Mouse (Mus musculus): ENCODE results near the gene Rapgef6. TPM values are rescaled to one million over a fixed set of nuclear protein-coding genes. Genes with fewer than 3 reads are reported as not detected.

The Rapgef6 gene
- polyA plus RNA-seq, 1 experiment from 2014 or later, result 31.9 TPM

- Histone ChIP-seq H3K4me2 (no peak overlapping the region), H3K4me1 (peaks cover 8% of the 10 kb centered on the region), H3K27me3 (no peaks in the 10 kb centered on the region), H3K27ac (peak overlapping the region; percentile 28; the same call in 1 of the 2 replicates), H3K9me3 (no peaks in the 10 kb centered on the region), H3K36me3 (no peaks in the 10 kb centered on the region), H3K9ac (no peak overlapping the region), H3K4me3 (no peak overlapping the region)
- ATAC-seq (ENCODE audit: insufficient number of reproducible peaks, low FRiP score, low TSS enrichment, low read depth), result no peak
- 27% methylated on average over 1 of the region's 1 CpGs for WGBS
These were observed 7.7 kb downstream of the Rapgef6 start for GRCm38 (mm10) chr11:54530391-54530790.

- H3K27me3 ChIP-seq, result no peaks in the 10 kb centered on the region
- H3K36me3 ChIP-seq, result no peaks in the 10 kb centered on the region
- H3K27ac ChIP-seq, result peak overlapping the region; percentile 28; the same call in 1 of the 2 replicates
- 88% methylated on average over 1 of the region's 1 CpGs for WGBS
- no peak overlapping the region for H3K4me2 ChIP-seq
- H3K4me3 ChIP-seq, result no peak overlapping the region
- H3K9me3 ChIP-seq, result no peaks in the 10 kb centered on the region
- no peak for ATAC-seq (ENCODE audit: insufficient number of reproducible peaks, low FRiP score, low TSS enrichment, low read depth)
- H3K9ac ChIP-seq, result no peak overlapping the region
- H3K4me1 ChIP-seq, result peaks cover 8% of the 10 kb centered on the region
These were observed 8.3 kb downstream of the Rapgef6 start for GRCm38 (mm10) chr11:54530916-54531315.

- Histone ChIP-seq H3K4me1 (peaks cover 8% of the 10 kb centered on the region), H3K9ac (no peak overlapping the region), H3K4me2 (no peak overlapping the region), H3K9me3 (no peaks in the 10 kb centered on the region), H3K27ac (no peak overlapping the region), H3K27me3 (no peaks in the 10 kb centered on the region), H3K4me3 (no peak overlapping the region), H3K36me3 (no peaks in the 10 kb centered on the region)
- ATAC-seq (ENCODE audit: insufficient number of reproducible peaks, low FRiP score, low TSS enrichment, low read depth), result no peak
- WGBS, result 78% methylated on average over 2 of the region's 2 CpGs
These were observed 11.2 kb downstream of the Rapgef6 start for GRCm38 (mm10) chr11:54533834-54534233.

GRCm38 (mm10) chr11:54534871-54535270, 12.2 kb downstream of the Rapgef6 start:
- H3K9ac ChIP-seq, result no peak overlapping the region
- no peak overlapping the region for H3K27ac ChIP-seq
- no peaks in the 10 kb centered on the region for H3K27me3 ChIP-seq
- no peak for ATAC-seq (ENCODE audit: insufficient number of reproducible peaks, low FRiP score, low TSS enrichment, low read depth)
- no peak overlapping the region for H3K4me3 ChIP-seq
- no peaks in the 10 kb centered on the region for H3K36me3 ChIP-seq
- no peak overlapping the region for H3K4me2 ChIP-seq
- WGBS, result 56% methylated on average over 6 of the region's 6 CpGs
- H3K4me1 ChIP-seq, result peaks cover 7% of the 10 kb centered on the region
- H3K9me3 ChIP-seq, result no peaks in the 10 kb centered on the region

DNA sequence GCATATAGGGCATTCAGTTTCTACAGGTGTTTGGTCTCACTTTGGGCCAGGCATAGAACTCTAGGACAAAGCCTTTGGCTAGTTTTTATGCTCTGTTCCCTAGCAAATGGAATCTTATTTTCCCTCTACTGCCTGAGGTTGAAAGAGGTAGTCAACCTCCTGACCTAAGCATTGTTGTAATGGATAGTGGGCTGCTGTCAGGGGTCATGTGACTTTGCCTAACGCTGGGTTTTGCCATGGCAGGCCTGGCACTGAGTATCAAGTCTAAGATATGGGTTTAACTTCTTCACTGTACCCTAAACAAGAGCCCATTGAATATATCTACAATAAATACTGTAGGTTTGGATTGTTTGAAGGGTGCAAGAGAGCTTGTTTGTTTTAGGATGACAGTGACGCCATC, 16.4 kb downstream of the Rapgef6 start:
- WGBS, result 73% methylated on average over 2 of the region's 2 CpGs
- no peak overlapping the region for H3K4me3 ChIP-seq
- H3K27ac ChIP-seq, result no peak overlapping the region
- H3K36me3 ChIP-seq, result no peaks in the 10 kb centered on the region
- no peak overlapping the region for H3K4me2 ChIP-seq
- no peaks in the 10 kb centered on the region for H3K27me3 ChIP-seq
- no peaks in the 10 kb centered on the region for H3K9me3 ChIP-seq
- no peak overlapping the region for H3K9ac ChIP-seq
- ATAC-seq (ENCODE audit: insufficient number of reproducible peaks, low FRiP score, low TSS enrichment, low read depth), result no peak
- H3K4me1 ChIP-seq, result no peaks in the 10 kb centered on the region

- 65% methylated on average over 2 of the region's 2 CpGs for WGBS
- H3K4me1 ChIP-seq, result no peaks in the 10 kb centered on the region
- no peaks in the 10 kb centered on the region for H3K9me3 ChIP-seq
- no peaks in the 10 kb centered on the region for H3K27me3 ChIP-seq
- ATAC-seq (ENCODE audit: insufficient number of reproducible peaks, low FRiP score, low TSS enrichment, low read depth), result no peak
- H3K4me3 ChIP-seq, result no peak overlapping the region
- no peaks in the 10 kb centered on the region for H3K36me3 ChIP-seq
- H3K9ac ChIP-seq, result no peak overlapping the region
- no peak overlapping the region for H3K4me2 ChIP-seq
- no peak overlapping the region for H3K27ac ChIP-seq
These were observed 16.8 kb downstream of the Rapgef6 start for GRCm38 (mm10) chr11:54539486-54539885.

DNA sequence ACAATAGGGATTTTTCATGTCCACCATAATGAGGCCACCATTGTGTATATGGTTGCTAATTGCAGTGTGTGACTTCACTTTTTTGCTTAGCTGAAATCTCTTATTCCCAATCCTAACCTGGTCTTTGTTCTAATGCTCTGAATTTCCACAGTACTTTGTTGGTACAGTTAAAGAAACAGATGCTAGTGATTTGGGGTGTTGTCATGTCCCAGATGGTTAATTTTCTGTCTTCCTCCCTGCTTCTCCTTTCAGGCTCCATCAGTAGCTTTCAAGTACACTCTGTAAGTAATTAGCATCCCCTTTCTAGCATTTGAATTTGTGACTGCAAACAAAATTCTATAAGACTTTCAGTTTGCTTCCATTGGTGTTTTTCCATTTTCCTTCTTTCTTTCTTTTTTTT, 17.7 kb downstream of the Rapgef6 start:
- ATAC-seq (ENCODE audit: insufficient number of reproducible peaks, low FRiP score, low TSS enrichment, low read depth), result no peak
- Histone ChIP-seq H3K9ac (no peak overlapping the region), H3K4me2 (no peak overlapping the region), H3K4me1 (no peaks in the 10 kb centered on the region), H3K27me3 (no peaks in the 10 kb centered on the region), H3K9me3 (no peaks in the 10 kb centered on the region), H3K27ac (no peak overlapping the region), H3K36me3 (no peaks in the 10 kb centered on the region), H3K4me3 (no peak overlapping the region)

GRCm38 (mm10) chr11:54542414-54542813, 19.8 kb downstream of the Rapgef6 start:
- H3K36me3 ChIP-seq, result no peaks in the 10 kb centered on the region
- H3K4me1 ChIP-seq, result no peaks in the 10 kb centered on the region
- H3K27me3 ChIP-seq, result no peaks in the 10 kb centered on the region
- H3K9ac ChIP-seq, result no peak overlapping the region
- no peak overlapping the region for H3K4me2 ChIP-seq
- no peak overlapping the region for H3K27ac ChIP-seq
- ATAC-seq (ENCODE audit: insufficient number of reproducible peaks, low FRiP score, low TSS enrichment, low read depth), result no peak
- H3K4me3 ChIP-seq, result no peak overlapping the region
- no peaks in the 10 kb centered on the region for H3K9me3 ChIP-seq

DNA sequence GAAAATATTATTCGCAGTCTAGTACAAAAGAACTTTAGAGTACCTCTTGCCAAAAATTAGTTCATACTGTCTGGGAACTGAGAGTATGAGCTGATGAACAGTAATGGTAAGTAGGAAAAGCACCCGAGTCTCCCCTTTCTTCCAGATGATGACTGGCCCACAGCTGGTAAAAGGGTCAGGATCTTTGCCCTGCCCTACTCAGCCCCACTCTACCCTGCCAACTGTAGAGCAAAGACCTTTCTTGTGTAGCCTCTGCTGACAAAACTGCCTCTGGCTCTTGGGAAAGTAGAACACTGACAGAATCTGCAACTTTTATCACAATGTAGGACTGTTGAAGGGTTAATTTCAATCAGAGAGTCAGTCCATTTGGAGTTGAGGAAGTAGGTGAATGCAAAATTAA, 32.3 kb downstream of the Rapgef6 start:
- 83% methylated on average over 2 of the region's 2 CpGs for WGBS
- no peak for ATAC-seq (ENCODE audit: insufficient number of reproducible peaks, low FRiP score, low TSS enrichment, low read depth)
- Histone ChIP-seq H3K27me3 (no peaks in the 10 kb centered on the region), H3K9me3 (no peaks in the 10 kb centered on the region), H3K36me3 (no peaks in the 10 kb centered on the region), H3K4me3 (no peak overlapping the region), H3K27ac (no peak overlapping the region), H3K9ac (no peak overlapping the region), H3K4me1 (no peaks in the 10 kb centered on the region), H3K4me2 (no peak overlapping the region)

GRCm38 (mm10) chr11:54562761-54563160, 40.1 kb downstream of the Rapgef6 start:
- no peaks in the 10 kb centered on the region for H3K36me3 ChIP-seq
- no peak for ATAC-seq (ENCODE audit: insufficient number of reproducible peaks, low FRiP score, low TSS enrichment, low read depth)

DNA sequence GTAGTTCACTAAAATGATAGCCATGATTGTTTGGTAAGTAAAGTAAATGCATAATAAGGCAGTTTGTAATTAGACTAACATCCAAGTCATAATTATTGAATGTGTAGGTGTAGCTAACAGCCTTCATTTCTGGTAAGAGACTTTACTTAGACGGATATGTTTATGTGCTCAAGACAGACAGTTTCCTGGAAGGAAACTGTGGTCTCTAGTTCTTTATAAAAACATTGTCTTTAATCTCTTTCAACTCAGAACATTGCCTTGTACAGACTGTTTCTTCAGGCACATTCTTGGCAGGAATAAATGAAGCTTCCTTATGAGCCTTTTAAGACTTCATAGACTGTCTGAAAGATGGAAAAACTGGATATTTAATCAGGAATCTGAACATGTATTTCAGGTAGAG, 45.3 kb downstream of the Rapgef6 start:
- no peak overlapping the region for H3K4me3 ChIP-seq
- WGBS, result 28% methylated on average over 1 of the region's 1 CpGs
- no peaks in the 10 kb centered on the region for H3K4me1 ChIP-seq
- no peaks in the 10 kb centered on the region for H3K36me3 ChIP-seq
- H3K27ac ChIP-seq, result no peak overlapping the region
- H3K27me3 ChIP-seq, result no peaks in the 10 kb centered on the region
- H3K9ac ChIP-seq, result no peak overlapping the region
- no peak for ATAC-seq (ENCODE audit: insufficient number of reproducible peaks, low FRiP score, low TSS enrichment, low read depth)
- H3K4me2 ChIP-seq, result no peak overlapping the region
- no peaks in the 10 kb centered on the region for H3K9me3 ChIP-seq

More at GRCm38 (mm10) chr11:54562761-54563160, 40.1 kb downstream of the Rapgef6 start:
- Histone ChIP-seq H3K9ac (no peak overlapping the region), H3K4me3 (no peak overlapping the region), H3K4me1 (no peaks in the 10 kb centered on the region), H3K27me3 (no peaks in the 10 kb centered on the region), H3K4me2 (no peak overlapping the region), H3K9me3 (no peaks in the 10 kb centered on the region), H3K27ac (no peak overlapping the region)
- 80% methylated on average over 5 of the region's 5 CpGs for WGBS

DNA sequence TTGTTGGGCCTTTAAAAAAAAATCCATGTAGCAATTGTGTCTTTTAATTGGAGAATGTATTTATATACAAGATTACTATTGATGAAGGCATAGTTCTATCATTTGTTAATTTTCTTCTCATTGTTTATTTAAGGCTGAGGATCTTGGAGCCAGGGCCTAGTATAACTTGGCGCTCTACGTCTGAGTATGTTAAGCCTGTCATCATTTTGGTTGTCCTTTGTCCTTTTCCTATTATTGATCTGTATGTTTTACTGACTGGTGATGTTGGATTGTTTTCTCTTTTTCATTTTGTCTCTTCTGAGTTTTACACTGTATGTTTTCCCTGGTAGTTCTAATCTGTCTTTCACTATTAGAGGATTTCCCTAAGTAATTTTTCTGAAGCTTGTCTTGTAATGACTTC, 52.1 kb downstream of the Rapgef6 start:
- Histone ChIP-seq H3K27ac (no peak overlapping the region), H3K9ac (no peak overlapping the region), H3K36me3 (no peaks in the 10 kb centered on the region), H3K4me1 (no peaks in the 10 kb centered on the region), H3K27me3 (no peaks in the 10 kb centered on the region), H3K4me3 (no peak overlapping the region), H3K9me3 (no peaks in the 10 kb centered on the region), H3K4me2 (no peak overlapping the region)
- 99% methylated on average over 2 of the region's 2 CpGs for WGBS
- ATAC-seq (ENCODE audit: insufficient number of reproducible peaks, low FRiP score, low TSS enrichment, low read depth), result no peak

GRCm38 (mm10) chr11:54592585-54592984, 69.9 kb downstream of the Rapgef6 start:
- Histone ChIP-seq H3K36me3 (no peaks in the 10 kb centered on the region), H3K9ac (no peak overlapping the region), H3K4me2 (no peak overlapping the region), H3K9me3 (no peaks in the 10 kb centered on the region), H3K4me1 (no peaks in the 10 kb centered on the region), H3K4me3 (no peak overlapping the region), H3K27ac (no peak overlapping the region), H3K27me3 (no peaks in the 10 kb centered on the region)
- ATAC-seq (ENCODE audit: insufficient number of reproducible peaks, low FRiP score, low TSS enrichment, low read depth), result no peak
- WGBS, result 53% methylated on average over 3 of the region's 3 CpGs
